In the genomic region with DNA sequence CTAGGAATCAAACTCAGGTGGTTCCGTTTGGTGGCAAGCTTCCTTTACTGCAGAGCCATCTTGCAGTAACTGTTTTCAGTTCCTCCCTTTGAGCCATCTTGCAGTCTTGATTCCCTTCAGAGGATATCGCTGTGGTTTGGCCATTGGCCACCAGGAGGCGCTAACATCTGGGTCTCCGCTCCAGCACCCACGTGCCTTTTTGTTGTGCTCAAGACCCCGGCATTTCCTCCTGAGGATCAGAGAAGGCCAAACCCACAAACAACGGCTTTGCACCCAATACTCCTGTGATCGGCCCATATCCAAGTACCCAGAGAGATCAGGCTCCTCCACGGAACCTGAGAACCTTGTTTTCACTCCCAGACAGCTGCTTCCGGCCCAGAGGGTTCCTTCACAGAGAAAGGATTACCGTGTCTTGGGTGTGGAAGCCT, we compare ENCODE assay signal across 9 mouse cellular contexts. TPM values are rescaled to one million over a fixed set of nuclear protein-coding genes. Genes with fewer than 3 reads are reported as not detected.
DNase-seq lines count a peak whose midpoint lies in the region; ATAC-seq and TF ChIP-seq lines count a peak whose summit lies in the region.
"Had no signal": no experiment of that assay in that cellular context is flagged by ENCODE, and none has a peak within 500 bp of the region (broad histone marks: within the 10 kb centered on the region; RNA-seq: fewer than 3 reads in every experiment).

No protein-coding gene starts in this region.

- ATAC-seq in heart, embryonic 14.5 days (ENCODE audit: insufficient number of reproducible peaks, insufficient read depth, low FRiP score, low read depth), result no peak
- ATAC-seq in liver, embryonic 13.5 days (ENCODE audit: low read depth), result no peak
- peak; percentile 22; the same call in 1 of the 2 replicates for ATAC-seq in stomach, embryonic 16.5 days (ENCODE audit: insufficient read depth, low FRiP score)

- no peak overlapping the region for H3K27ac ChIP-seq in heart, embryonic 14.5 days (replicated peaks in 1 of 2; ENCODE audit: control insufficient read depth in 1 of 2, insufficient read depth in 1 of 2, low read depth in 2 of 2, low read length in 2 of 2)
- H3K27ac ChIP-seq in liver, embryonic 13.5 days, result no peak overlapping the region
- no peak overlapping the region for H3K27ac ChIP-seq in stomach, embryonic 16.5 days (ENCODE audit: low read length)

- TF ChIP-seq CTCF in brain, embryonic 14.5 days (IDR thresholded peaks at IDR 0.05; ENCODE audit: borderline replicate concordance, extremely low read depth, insufficient read depth, insufficient read length), result peak; percentile 92

- no peaks in the 10 kb centered on the region for H3K9me3 ChIP-seq in heart, embryonic 14.5 days (ENCODE audit: control insufficient read depth, low read length)
- H3K9me3 ChIP-seq in liver, embryonic 13.5 days (replicated peaks), result no peaks in the 10 kb centered on the region
- H3K9me3 ChIP-seq in stomach, embryonic 16.5 days (replicated peaks; ENCODE audit: control insufficient read depth, low read length), result no peaks in the 10 kb centered on the region

- peak; percentile 92 for DNase-seq in CD4-positive, CD25-positive, alpha-beta regulatory T cell, adult 2 months (ENCODE audit: low read depth, low spot score)
- DNase-seq in brain, embryonic 14.5 days (ENCODE audit: low read depth), result peak; percentile 87
- peak; percentile 73 for DNase-seq in fibroblast of lung, adult 2 months (ENCODE audit: low read depth)
- peak; percentile 95 for DNase-seq in kidney, postnatal 10 days
- DNase-seq in liver, embryonic 13.5 days, result peak; percentile 70
- DNase-seq in natural killer cell, adult 2 months (ENCODE audit: low spot score in 2 of 2), result peak; percentile 83 to 92

- no peak for TF ChIP-seq POLR2A in brain, embryonic 14.5 days (IDR thresholded peaks at IDR 0.05; ENCODE audit: borderline replicate concordance, extremely low read depth, insufficient read depth, insufficient read length, poor library complexity, severe bottlenecking)

- H3K4me1 ChIP-seq in heart, embryonic 14.5 days (ENCODE audit: control insufficient read depth in 2 of 2, insufficient read depth in 2 of 2, low read length in 2 of 2), result peaks cover 3 to 5% of the 10 kb centered on the region in 2 experiments; a peak in 2 of 4 replicates
- H3K4me1 ChIP-seq in liver, embryonic 13.5 days (replicated peaks), result peaks cover 12% of the 10 kb centered on the region; the same call in 1 of the 2 replicates
- 0 out of 2 replicates have a peak, but pooled peaks cover 4% of the 10 kb centered on the region for H3K4me1 ChIP-seq in stomach, embryonic 16.5 days (ENCODE audit: control insufficient read depth, insufficient read depth, low read length)

- H3K9ac ChIP-seq in heart, embryonic 14.5 days (ENCODE audit: low read length), result 0 out of 2 replicates have a peak overlapping the region, but pooled peaks have one; percentile 41
- H3K9ac ChIP-seq in liver, embryonic 13.5 days, result no peak overlapping the region
- H3K9ac ChIP-seq in stomach, embryonic 16.5 days (ENCODE audit: low read length), result peak overlapping the region; percentile 55; the same call in 1 of the 2 replicates

- no peaks in the 10 kb centered on the region for H3K27me3 ChIP-seq in heart, embryonic 14.5 days (ENCODE audit: control insufficient read depth, insufficient read depth, low read length)
- no peaks in the 10 kb centered on the region for H3K27me3 ChIP-seq in liver, embryonic 13.5 days
- H3K27me3 ChIP-seq in stomach, embryonic 16.5 days (ENCODE audit: control insufficient read depth, insufficient read depth, low read length), result no peaks in the 10 kb centered on the region

- H3K4me3 ChIP-seq in heart, embryonic 14.5 days (ENCODE audit: control insufficient read depth in 1 of 2, insufficient read depth in 1 of 2, low read depth in 1 of 2, low read length in 2 of 2), result no peak overlapping the region; a peak in 1 of 4 replicates
- H3K4me3 ChIP-seq in liver, embryonic 13.5 days (replicated peaks), result 0 out of 2 replicates have a peak overlapping the region, but pooled peaks have one; percentile 1
- peak overlapping the region; percentile 28 for H3K4me3 ChIP-seq in stomach, embryonic 16.5 days (replicated peaks; ENCODE audit: low read length)

- 12% methylated on average over 11 of the region's 11 CpGs for WGBS in heart, embryonic 14.5 days
- WGBS in liver, embryonic 13.5 days (ENCODE audit: insufficient replicate concordance), result 5% methylated on average over 11 of the region's 11 CpGs
- 10% methylated on average over 11 of the region's 11 CpGs for WGBS in stomach, embryonic 16.5 days

- peaks cover 3% of the 10 kb centered on the region; the same call in 1 of the 2 replicates for H3K36me3 ChIP-seq in heart, embryonic 14.5 days (ENCODE audit: control insufficient read depth, insufficient read depth, low read length)
- peaks cover 12% of the 10 kb centered on the region for H3K36me3 ChIP-seq in liver, embryonic 13.5 days
- no peaks in the 10 kb centered on the region for H3K36me3 ChIP-seq in stomach, embryonic 16.5 days (ENCODE audit: control insufficient read depth, insufficient read depth, low read length)

- H3K4me2 ChIP-seq in heart, embryonic 14.5 days (ENCODE audit: low read length), result peak overlapping the region; percentile 51
- peak overlapping the region; percentile 52 for H3K4me2 ChIP-seq in liver, embryonic 13.5 days
- H3K4me2 ChIP-seq in stomach, embryonic 16.5 days (ENCODE audit: low read depth, low read length), result peak overlapping the region; percentile 52

RNA-seq across cellular contexts. Expression of gene Mapkapk5, which starts 18.8 kb away (rescaled TPM):
- 99.8 and 103 TPM in 2 replicates for polyA plus RNA-seq in brain, embryonic 14.5 days (2012; rRNA removed)
- 37.0 and 43.7 TPM in 2 replicates for polyA plus RNA-seq in heart, embryonic 14.5 days (2014; fragmentation: Nextera tagmentation; extraction: Ambion mirVana)
- polyA plus RNA-seq in liver, embryonic 13.5 days (2015; fragmentation: Nextera tagmentation; extraction: Ambion mirVana), result 27.4 and 29.1 TPM in 2 replicates
- polyA plus RNA-seq in stomach, embryonic 16.5 days (2015; fragmentation: Nextera tagmentation; extraction: Ambion mirVana), result 44.3 and 45.7 TPM in 2 replicates

RNA-seq across cellular contexts. Expression of gene Adam1a, which starts 19.2 kb away (rescaled TPM):
- 34.1 and 38.2 TPM in 2 replicates for polyA plus RNA-seq in brain, embryonic 14.5 days (2012; rRNA removed)
- 1.1 and 1.5 TPM in 2 replicates for polyA plus RNA-seq in heart, embryonic 14.5 days (2014; fragmentation: Nextera tagmentation; extraction: Ambion mirVana)
- 0.33 and 0.48 TPM in 2 replicates for polyA plus RNA-seq in liver, embryonic 13.5 days (2015; fragmentation: Nextera tagmentation; extraction: Ambion mirVana)
- 0.81 and 1.3 TPM in 2 replicates for polyA plus RNA-seq in stomach, embryonic 16.5 days (2015; fragmentation: Nextera tagmentation; extraction: Ambion mirVana)

RNA-seq across cellular contexts. Expression of gene Gm42878, which starts 19.2 kb away (rescaled TPM):
- 0.14 and 0.39 TPM in 2 replicates for polyA plus RNA-seq in brain, embryonic 14.5 days (2012; rRNA removed)
- 0.26 TPM in 1 of 2 replicates, not detected in the other for polyA plus RNA-seq in heart, embryonic 14.5 days (2014; fragmentation: Nextera tagmentation; extraction: Ambion mirVana)
- not detected in 2 replicates for polyA plus RNA-seq in liver, embryonic 13.5 days (2015; fragmentation: Nextera tagmentation; extraction: Ambion mirVana)
- polyA plus RNA-seq in stomach, embryonic 16.5 days (2015; fragmentation: Nextera tagmentation; extraction: Ambion mirVana), result 0.54 TPM in 1 of 2 replicates, not detected in the other
- polyA plus RNA-seq: gonadal fat pad, adult 2 months had no signal

RNA-seq across cellular contexts. Expression of gene Aldh2, which starts 29.1 kb away (rescaled TPM):
- polyA plus RNA-seq in brain, embryonic 14.5 days (2012; rRNA removed), result 141 and 169 TPM in 2 replicates
- 32.0 and 40.0 TPM in 2 replicates for polyA plus RNA-seq in heart, embryonic 14.5 days (2014; fragmentation: Nextera tagmentation; extraction: Ambion mirVana)
- 123 and 138 TPM in 2 replicates for polyA plus RNA-seq in liver, embryonic 13.5 days (2015; fragmentation: Nextera tagmentation; extraction: Ambion mirVana)
- 224 and 249 TPM in 2 replicates for polyA plus RNA-seq in stomach, embryonic 16.5 days (2015; fragmentation: Nextera tagmentation; extraction: Ambion mirVana)

RNA-seq across cellular contexts. Expression of gene Acad12, which starts 54.3 kb away (rescaled TPM):
- 1.5 and 1.8 TPM in 2 replicates for polyA plus RNA-seq in brain, embryonic 14.5 days (2012; rRNA removed)
- 7.2 and 7.3 TPM in 2 replicates for polyA plus RNA-seq in heart, embryonic 14.5 days (2014; fragmentation: Nextera tagmentation; extraction: Ambion mirVana)
- 1.4 TPM in 2 replicates for polyA plus RNA-seq in liver, embryonic 13.5 days (2015; fragmentation: Nextera tagmentation; extraction: Ambion mirVana)
- polyA plus RNA-seq in stomach, embryonic 16.5 days (2015; fragmentation: Nextera tagmentation; extraction: Ambion mirVana), result 2.6 and 2.8 TPM in 2 replicates

Comparison
In these comparisons a context has a peak if more than half of its experiments do, and no peak if none do; other contexts are left out.
1. H3K4me3 ChIP-seq: peak in liver, embryonic 13.5 days (single experiment) and stomach, embryonic 16.5 days (single experiment); none in heart, embryonic 14.5 days (0 of 2).
2. RNA of gene Adam1a, which starts 19.2 kb away (polyA plus RNA-seq): 34.1 to 38.2 TPM in brain, embryonic 14.5 days; 0.81 to 1.3 TPM in stomach, embryonic 16.5 days, 1.1 to 1.5 TPM in heart, embryonic 14.5 days and 0.33 to 0.48 TPM in liver, embryonic 13.5 days; every median in the first group is over 10 times any median in the second.
3. Peak in every context shown above with its lines, with median percentiles within 50 percentile points of each other: DNase-seq and H3K4me2 ChIP-seq.